Mouse (Mus musculus) liver, adult 2 months (tissue): Measurements from ENCODE around the gene Pml.

ENCODE experiments used
- CTCF ChIP-seq: fragments of 200-500 bp; IDR thresholded peaks from 2 replicates; pipeline ENCODE4 v1.5.1; 2011; ENCODE audit warnings: low read depth, low read length, control low read depth
- POLR2A ChIP-seq: fragments of 200-500 bp; IDR thresholded peaks from 2 replicates; pipeline ENCODE4 v1.6.1; 2011; ENCODE audit warnings: low read length, control low read depth; ENCODE audit not compliant: insufficient read depth; ENCODE audit errors: extremely low read depth

DNA sequence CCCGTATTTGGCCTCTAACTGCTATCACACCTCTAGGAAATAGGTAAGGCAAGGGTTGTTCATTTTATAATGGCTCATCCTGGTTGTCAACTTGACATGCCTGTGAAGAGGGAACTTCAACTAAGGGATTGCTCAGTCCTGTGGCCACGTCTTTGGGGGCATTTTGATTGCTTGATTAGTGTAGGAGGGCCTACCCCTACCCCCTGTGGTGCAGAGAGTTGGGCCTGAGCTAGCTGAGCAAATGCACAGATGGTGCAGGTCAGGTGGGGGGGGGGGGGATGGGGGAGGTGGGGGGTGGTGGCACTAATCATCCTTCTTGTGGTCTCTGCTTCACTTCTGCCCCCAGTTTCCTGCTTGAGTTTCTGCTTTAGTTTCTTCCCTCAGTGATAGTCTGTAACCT is 5.5 kb upstream of the Pml start:
- no peak for TF ChIP-seq POLR2A
- TF ChIP-seq CTCF = no peak
